Mouse (Mus musculus) lung, embryonic 14.5 days (tissue): Measurements from ENCODE around the gene Gpr39. TPM values are rescaled to one million over a fixed set of nuclear protein-coding genes. Genes with fewer than 3 reads are reported as not detected.
A peak's percentile ranks its signal among the peaks of the same experiment; 100 is the strongest.

Source experiments
- ATAC-seq: fragments of 200-750 bp; cut with Nextera tagmentation; 2 replicates; pipeline ENCODE4 v1.8.0; 2017; ENCODE audit warnings: mild to moderate bottlenecking, moderate TSS enrichment, moderate library complexity; ENCODE audit not compliant: insufficient read depth
- DNase-seq: peaks from one replicate; pipeline ENCODE4 v3.0.0-alpha.2; 2015
- H3K27ac ChIP-seq: fragments of 300-500 bp; sonication (generic); 2 replicates; pipeline ENCODE4 v1.5.1; 2014; ENCODE audit warnings: low read depth, mild to moderate bottlenecking, moderate library complexity
- H3K27me3 ChIP-seq: fragments of 300-500 bp; sonication (generic); 2 replicates; pipeline ENCODE4 v1.6.1; 2014; ENCODE audit warnings: low read length, control low read depth; ENCODE audit not compliant: insufficient read depth
- H3K36me3 ChIP-seq: fragments of 300-500 bp; sonication (generic); 2 replicates; pipeline ENCODE4 v1.6.1; 2014; ENCODE audit warnings: control low read depth; ENCODE audit not compliant: insufficient read depth
- H3K4me1 ChIP-seq: fragments of 300-500 bp; sonication (generic); 2 replicates; pipeline ENCODE4 v1.6.1; 2014; ENCODE audit warnings: antibody characterized with exemption, control low read depth; ENCODE audit not compliant: insufficient read depth
- H3K4me2 ChIP-seq: fragments of 300-500 bp; sonication (generic); 2 replicates; pipeline ENCODE4 v1.6.1; 2014; ENCODE audit warnings: mild to moderate bottlenecking
- H3K4me3 ChIP-seq: fragments of 300-500 bp; sonication (generic); 2 replicates; pipeline ENCODE4 v1.5.1; 2014; ENCODE audit warnings: low read depth, low read length
- H3K9ac ChIP-seq: fragments of 300-500 bp; sonication (generic); 2 replicates; pipeline ENCODE4 v1.6.1; 2014
- H3K9me3 ChIP-seq: fragments of 300-500 bp; sonication (generic); 2 replicates; pipeline ENCODE4 v1.6.1; 2016; ENCODE audit warnings: low read depth, low read length, control low read depth
- CTCF ChIP-seq: IDR thresholded peaks from 2 replicates; pipeline ENCODE4 v1.5.1; 2016; ENCODE audit warnings: antibody characterized with exemption, low read depth
- WGBS: fragments of 180-500 bp; shearing (Covaris S2); extraction: QIAGEN DNeasy Blood & Tissue Kit; methylation state at CpG from one replicate; pipeline ENCODE4 v1.1.7; 2014; 5-methylcytosine and 5-hydroxymethylcytosine counted together
- polyA plus RNA-seq: library from polyadenylated mRNA; unstranded; fragments of >200 nt; fragmentation: Nextera tagmentation; extraction: Ambion mirVana; gene quantifications from 2 replicates; pipeline ENCODE4 v1.2.1, GENCODE M21; 2014

Gene Gpr39
- polyA plus RNA-seq, 1 experiment from 2014 or later = 2.5 TPM

GRCm38 (mm10) chr1:125719127-125719526, 42.3 kb downstream of the Gpr39 start:
- no peak for TF ChIP-seq CTCF
- ATAC-seq = no peak

GRCm38 (mm10) chr1:125721104-125721758, 44.4 kb downstream of the Gpr39 start:
- no peaks in the 10 kb centered on the region for H3K9me3 ChIP-seq
- no peak overlapping the region for H3K27ac ChIP-seq
- H3K4me2 ChIP-seq = no peak overlapping the region
- TF ChIP-seq CTCF = no peak
- DNase-seq (no peak), ATAC-seq (no peak)
- no peaks in the 10 kb centered on the region for H3K27me3 ChIP-seq
- H3K36me3 ChIP-seq = no peaks in the 10 kb centered on the region
- no peak overlapping the region for H3K4me3 ChIP-seq
- 89% methylated on average over 12 of the region's 12 CpGs for WGBS
- H3K9ac ChIP-seq = no peak overlapping the region
- no peaks in the 10 kb centered on the region for H3K4me1 ChIP-seq

More at GRCm38 (mm10) chr1:125719127-125719526, 42.3 kb downstream of the Gpr39 start:
- H3K4me2 ChIP-seq = no peak overlapping the region
- 23% methylated on average over 6 of the region's 6 CpGs for WGBS
- no peaks in the 10 kb centered on the region for H3K9me3 ChIP-seq
- H3K9ac ChIP-seq = no peak overlapping the region
- peak; percentile 36 for DNase-seq
- H3K4me3 ChIP-seq = no peak overlapping the region
- no peaks in the 10 kb centered on the region for H3K27me3 ChIP-seq
- H3K27ac ChIP-seq = no peak overlapping the region
- no peaks in the 10 kb centered on the region for H3K36me3 ChIP-seq
- H3K4me1 ChIP-seq = no peaks in the 10 kb centered on the region

- no peak for DNase-seq
- no peak for TF ChIP-seq CTCF
- 82% methylated on average over 5 of the region's 5 CpGs for WGBS
Observed at GRCm38 (mm10) chr1:125724304-125724703, 47.5 kb downstream of the Gpr39 start.

GRCm38 (mm10) chr1:125729025-125729565, 52.3 kb downstream of the Gpr39 start:
- ATAC-seq (no peak), DNase-seq (no peak)
- TF ChIP-seq CTCF = no peak
- Histone ChIP-seq H3K9me3 (no peaks in the 10 kb centered on the region), H3K4me3 (no peak overlapping the region), H3K27ac (no peak overlapping the region), H3K9ac (no peak overlapping the region), H3K4me1 (no peaks in the 10 kb centered on the region), H3K4me2 (no peak overlapping the region), H3K27me3 (no peaks in the 10 kb centered on the region), H3K36me3 (no peaks in the 10 kb centered on the region)
- WGBS = 62% methylated on average over 6 of the region's 6 CpGs

More at GRCm38 (mm10) chr1:125724304-125724703, 47.5 kb downstream of the Gpr39 start:
- no peak for ATAC-seq
- no peak overlapping the region for H3K27ac ChIP-seq
- no peaks in the 10 kb centered on the region for H3K27me3 ChIP-seq
- no peak overlapping the region for H3K9ac ChIP-seq
- H3K4me3 ChIP-seq = no peak overlapping the region
- H3K4me2 ChIP-seq = no peak overlapping the region
- no peaks in the 10 kb centered on the region for H3K9me3 ChIP-seq
- H3K36me3 ChIP-seq = no peaks in the 10 kb centered on the region
- no peaks in the 10 kb centered on the region for H3K4me1 ChIP-seq

GRCm38 (mm10) chr1:125729731-125730536, 53.1 kb downstream of the Gpr39 start:
- Histone ChIP-seq H3K4me1 (no peaks in the 10 kb centered on the region), H3K27me3 (no peaks in the 10 kb centered on the region), H3K4me2 (no peak overlapping the region), H3K36me3 (no peaks in the 10 kb centered on the region), H3K27ac (no peak overlapping the region), H3K4me3 (no peak overlapping the region), H3K9ac (no peak overlapping the region), H3K9me3 (no peaks in the 10 kb centered on the region)
- WGBS = 60% methylated on average over 13 of the region's 13 CpGs
- ATAC-seq = no peak
- peak; percentile 20 for DNase-seq
- TF ChIP-seq CTCF = peak; percentile 51

GRCm38 (mm10) chr1:125730537-125730880, 53.7 kb downstream of the Gpr39 start:
- H3K9ac ChIP-seq = no peak overlapping the region
- H3K9me3 ChIP-seq = no peaks in the 10 kb centered on the region
- H3K27ac ChIP-seq = no peak overlapping the region
- no peaks in the 10 kb centered on the region for H3K27me3 ChIP-seq
- no peaks in the 10 kb centered on the region for H3K4me1 ChIP-seq
- 79% methylated on average over 6 of the region's 6 CpGs for WGBS
- no peaks in the 10 kb centered on the region for H3K36me3 ChIP-seq
- no peak overlapping the region for H3K4me2 ChIP-seq
- no peak for TF ChIP-seq CTCF
- DNase-seq (no peak), ATAC-seq (no peak)
- no peak overlapping the region for H3K4me3 ChIP-seq

GRCm38 (mm10) chr1:125731854-125732253, 55.1 kb downstream of the Gpr39 start:
- 64% methylated on average over 4 of the region's 4 CpGs for WGBS
- no peak for TF ChIP-seq CTCF
- no peak overlapping the region for H3K4me3 ChIP-seq
- H3K27ac ChIP-seq = no peak overlapping the region
- H3K9ac ChIP-seq = no peak overlapping the region
- ATAC-seq = no peak
- no peaks in the 10 kb centered on the region for H3K9me3 ChIP-seq
- H3K36me3 ChIP-seq = no peaks in the 10 kb centered on the region
- no peaks in the 10 kb centered on the region for H3K4me1 ChIP-seq
- no peaks in the 10 kb centered on the region for H3K27me3 ChIP-seq
- H3K4me2 ChIP-seq = no peak overlapping the region
- DNase-seq = no peak
